Mouse (Mus musculus): ENCODE measurements around the gene 1700001L19Rik. TPM values are rescaled to one million over a fixed set of nuclear protein-coding genes. Genes with fewer than 3 reads are reported as not detected.

Gene 1700001L19Rik
- polyA plus RNA-seq, 1 experiment from 2014 or later: 1.6 TPM

GRCm38 (mm10) chr13:68582517-68582780 is 14.8 kb upstream of the 1700001L19Rik start:
- H3K4me1 ChIP-seq (replicated peaks): peaks cover 17% of the 10 kb centered on the region
- H3K36me3 ChIP-seq: peaks cover 64% of the 10 kb centered on the region
- under 1% methylated on average over 11 of the region's 11 CpGs for WGBS
- no peaks in the 10 kb centered on the region for H3K9me3 ChIP-seq
- peak overlapping the region; percentile 91 for H3K27ac ChIP-seq
- no peak for DNase-seq (ENCODE audit: low spot score)
- peak overlapping the region; percentile 75 for H3K4me3 ChIP-seq
- no peaks in the 10 kb centered on the region for H3K27me3 ChIP-seq (ENCODE audit: insufficient read depth, poor library complexity, severe bottlenecking)

GRCm38 (mm10) chr13:68583961-68584360 is 13.3 kb upstream of the 1700001L19Rik start:
- no peaks in the 10 kb centered on the region for H3K27me3 ChIP-seq (ENCODE audit: insufficient read depth, poor library complexity, severe bottlenecking)
- H3K4me3 ChIP-seq: no peak overlapping the region
- whole genome bisulfite sequencing: 94% methylated on average over 11 of the region's 11 CpGs
- no peaks in the 10 kb centered on the region for H3K9me3 ChIP-seq
- no peak for DNase-seq (ENCODE audit: low spot score)
- peaks cover 17% of the 10 kb centered on the region for H3K4me1 ChIP-seq (replicated peaks)
- no peak overlapping the region for H3K27ac ChIP-seq
- H3K36me3 ChIP-seq: peaks cover 64% of the 10 kb centered on the region

DNA sequence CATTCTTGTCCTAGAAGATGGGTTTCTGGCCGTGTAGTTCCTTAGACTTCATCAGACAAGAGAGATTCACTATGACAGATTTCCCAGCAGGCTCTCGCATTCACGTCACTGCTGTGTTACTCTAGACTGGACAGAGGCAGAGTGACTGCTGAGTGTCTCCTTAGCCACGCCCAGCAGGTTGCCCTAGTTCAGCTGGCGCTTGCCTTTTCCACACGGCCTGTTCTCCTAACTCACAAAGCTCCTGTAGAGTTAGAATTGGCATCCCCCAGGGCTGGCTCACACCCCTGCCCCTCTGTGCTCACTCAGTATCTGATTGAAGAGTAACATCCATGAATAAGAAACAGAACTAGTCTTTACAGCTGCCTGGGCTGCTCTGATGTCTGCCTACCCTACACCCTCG is 11.8 kb upstream of the 1700001L19Rik start:
- 79% methylated on average over 7 of the region's 7 CpGs for WGBS
- DNase-seq (ENCODE audit: low spot score): no peak
- Histone ChIP-seq H3K27ac (no peak overlapping the region), H3K4me3 (no peak overlapping the region), H3K27me3 (ENCODE audit: insufficient read depth, poor library complexity, severe bottlenecking) (no peaks in the 10 kb centered on the region), H3K4me1 (replicated peaks) (peaks cover 17% of the 10 kb centered on the region), H3K9me3 (no peaks in the 10 kb centered on the region), H3K36me3 (peaks cover 71% of the 10 kb centered on the region)

DNA sequence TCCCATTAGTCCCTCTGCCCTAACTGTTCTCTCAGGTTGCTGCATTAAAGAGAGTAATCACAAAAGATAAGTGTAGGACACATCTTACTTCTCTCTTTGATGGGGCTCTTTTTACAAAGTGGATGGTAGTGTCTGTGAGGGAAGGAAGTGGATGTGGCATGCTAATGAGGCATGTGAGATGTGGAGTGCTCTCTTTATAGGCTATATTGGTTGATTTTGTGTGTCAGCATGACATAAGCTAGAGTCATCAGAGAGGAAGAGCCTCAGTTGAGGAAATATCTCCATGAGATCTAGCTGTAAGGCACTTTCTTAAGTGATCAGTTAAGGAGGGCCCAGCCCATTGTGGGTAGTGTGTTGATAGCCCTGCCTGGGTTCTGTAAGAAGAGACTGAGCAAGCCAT is 8.9 kb upstream of the 1700001L19Rik start:
- no peak overlapping the region for H3K27ac ChIP-seq
- H3K9me3 ChIP-seq: 0 out of 2 replicates have a peak, but pooled peaks cover 3% of the 10 kb centered on the region
- H3K4me1 ChIP-seq (replicated peaks): 0 out of 2 replicates have a peak, but pooled peaks cover 4% of the 10 kb centered on the region
- no peaks in the 10 kb centered on the region for H3K27me3 ChIP-seq (ENCODE audit: insufficient read depth, poor library complexity, severe bottlenecking)
- H3K36me3 ChIP-seq: peaks cover 100% of the 10 kb centered on the region
- DNase-seq (ENCODE audit: low spot score): no peak
- no peak overlapping the region for H3K4me3 ChIP-seq

DNA sequence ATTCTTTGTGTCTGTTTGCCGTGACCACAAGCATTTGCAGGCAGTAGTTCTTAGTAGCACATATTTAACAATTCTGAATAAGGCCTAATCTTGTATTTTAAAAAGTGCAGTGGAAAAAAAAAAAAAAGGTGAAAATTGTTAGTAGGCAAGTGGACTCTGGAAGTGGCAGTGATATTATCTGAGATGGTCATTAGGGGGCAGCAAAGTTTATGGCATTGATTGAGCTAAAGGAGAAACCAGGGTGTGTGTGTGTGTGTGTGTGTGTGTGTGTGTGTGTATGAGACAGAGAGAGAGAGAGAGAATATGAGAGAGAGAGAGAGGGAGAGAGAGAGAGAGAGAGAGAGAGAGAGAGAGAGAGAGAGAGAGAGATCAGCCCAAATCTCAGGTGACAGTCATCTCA is 3.4 kb upstream of the 1700001L19Rik start:
- 83% methylated on average over 1 of the region's 1 CpGs for WGBS
- Histone ChIP-seq H3K27me3 (ENCODE audit: insufficient read depth, poor library complexity, severe bottlenecking) (0 out of 2 replicates have a peak, but pooled peaks cover 5% of the 10 kb centered on the region), H3K9me3 (0 out of 2 replicates have a peak, but pooled peaks cover 3% of the 10 kb centered on the region), H3K4me1 (replicated peaks) (peaks cover 4% of the 10 kb centered on the region; the same call in 1 of the 2 replicates), H3K4me3 (no peak overlapping the region), H3K36me3 (peaks cover 58% of the 10 kb centered on the region), H3K27ac (no peak overlapping the region)
- no peak for DNase-seq (ENCODE audit: low spot score)

- peaks cover 19% of the 10 kb centered on the region for H3K36me3 ChIP-seq
- H3K4me3 ChIP-seq: peak overlapping the region; percentile 40
- 10% methylated on average over 13 of the region's 13 CpGs for WGBS
- H3K4me1 ChIP-seq (replicated peaks): peaks cover 4% of the 10 kb centered on the region; the same call in 1 of the 2 replicates
- no peak overlapping the region for H3K27ac ChIP-seq
- DNase-seq (ENCODE audit: low spot score): no peak
- no peaks in the 10 kb centered on the region for H3K9me3 ChIP-seq
- 0 out of 2 replicates have a peak, but pooled peaks cover 5% of the 10 kb centered on the region for H3K27me3 ChIP-seq (ENCODE audit: insufficient read depth, poor library complexity, severe bottlenecking)
Observed at GRCm38 (mm10) chr13:68597667-68598066, 446 bp downstream of the 1700001L19Rik start.

DNA sequence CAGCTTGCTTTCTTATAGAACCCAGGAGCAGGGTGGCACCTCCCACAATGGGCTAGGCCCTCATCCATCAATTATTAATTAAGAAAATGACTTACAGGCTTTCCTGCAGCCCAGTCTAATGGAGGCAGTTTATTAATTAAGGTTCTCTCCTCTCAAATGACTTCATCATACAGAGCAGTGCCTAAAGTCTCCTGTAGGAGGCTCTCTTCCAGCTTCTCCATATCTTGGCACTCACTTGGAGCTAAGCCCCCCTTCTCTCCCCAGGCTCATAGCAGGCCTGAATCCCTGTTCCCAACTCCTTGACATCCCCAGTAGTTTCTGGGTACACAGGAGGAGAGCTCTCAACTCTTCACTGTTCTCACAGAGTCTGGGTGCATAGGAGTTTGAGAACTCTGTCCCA is 1.7 kb downstream of the 1700001L19Rik start:
- H3K27ac ChIP-seq: no peak overlapping the region
- peaks cover 12% of the 10 kb centered on the region for H3K36me3 ChIP-seq
- H3K4me3 ChIP-seq: no peak overlapping the region
- H3K27me3 ChIP-seq (ENCODE audit: insufficient read depth, poor library complexity, severe bottlenecking): 0 out of 2 replicates have a peak, but pooled peaks cover 5% of the 10 kb centered on the region
- H3K4me1 ChIP-seq (replicated peaks): peaks cover 4% of the 10 kb centered on the region; the same call in 1 of the 2 replicates
- no peaks in the 10 kb centered on the region for H3K9me3 ChIP-seq
- DNase-seq (ENCODE audit: low spot score): no peak

- whole genome bisulfite sequencing: 30% methylated on average over 6 of the region's 6 CpGs
- H3K4me3 ChIP-seq: no peak overlapping the region
- 0 out of 2 replicates have a peak, but pooled peaks cover 5% of the 10 kb centered on the region for H3K27me3 ChIP-seq (ENCODE audit: insufficient read depth, poor library complexity, severe bottlenecking)
- H3K36me3 ChIP-seq: no peaks in the 10 kb centered on the region
- H3K27ac ChIP-seq: no peak overlapping the region
- no peak for DNase-seq (ENCODE audit: low spot score)
- no peaks in the 10 kb centered on the region for H3K9me3 ChIP-seq
- H3K4me1 ChIP-seq (replicated peaks): peaks cover 10% of the 10 kb centered on the region; the same call in 1 of the 2 replicates
Observed at GRCm38 (mm10) chr13:68601184-68601583, 4.0 kb downstream of the 1700001L19Rik start.

DNA sequence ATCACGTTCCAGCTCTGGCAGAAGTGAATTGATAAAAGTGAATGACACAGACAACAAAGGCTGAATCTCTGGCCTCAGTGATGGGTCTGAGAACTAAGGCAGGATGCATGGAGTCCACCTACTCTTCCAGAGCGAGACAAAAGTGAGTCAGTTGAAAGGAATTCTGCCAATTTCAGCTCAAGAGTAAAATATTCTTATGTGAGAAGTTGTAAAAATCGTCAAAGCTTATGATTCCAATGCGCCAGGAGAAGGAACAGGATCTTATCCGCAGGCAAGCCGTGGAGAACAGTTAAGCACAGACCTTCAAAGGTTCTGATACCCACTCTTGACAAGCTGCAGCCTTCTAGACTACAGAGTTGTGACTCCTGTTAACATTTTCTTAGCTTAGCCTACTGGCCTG is 5.9 kb downstream of the 1700001L19Rik start:
- DNase-seq (ENCODE audit: low spot score): no peak
- 77% methylated on average over 6 of the region's 6 CpGs for WGBS
- H3K4me3 ChIP-seq: no peak overlapping the region

DNA sequence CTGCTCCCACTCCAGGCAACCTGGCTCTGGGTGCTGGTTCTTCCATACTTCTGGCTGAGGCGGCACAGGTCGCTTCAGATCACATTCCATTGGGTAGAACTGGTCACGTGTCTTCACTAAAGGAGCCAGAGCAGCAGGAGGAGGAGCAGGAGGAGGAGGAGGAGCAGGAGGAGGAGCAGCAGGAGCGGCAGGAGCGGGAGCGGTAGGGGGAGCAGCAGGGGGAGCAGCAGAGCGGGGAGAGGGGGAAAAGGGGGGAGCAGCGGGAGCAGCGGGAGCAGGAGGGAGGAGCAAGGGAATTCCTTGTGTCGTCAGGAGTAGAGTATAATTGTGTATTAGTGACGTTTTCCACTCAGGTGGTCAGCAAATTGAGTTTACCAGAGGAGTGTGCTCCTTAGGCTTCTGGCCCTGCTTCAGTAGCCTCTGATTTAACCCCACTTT is 8.5 kb downstream of the 1700001L19Rik start:
- Histone ChIP-seq H3K4me3 (peak overlapping the region; percentile 43), H3K36me3 (no peaks in the 10 kb centered on the region), H3K9me3 (no peaks in the 10 kb centered on the region), H3K27ac (0 out of 2 replicates have a peak overlapping the region, but pooled peaks have one; percentile 25), H3K4me1 (replicated peaks) (peaks cover 9% of the 10 kb centered on the region; the same call in 1 of the 2 replicates), H3K27me3 (ENCODE audit: insufficient read depth, poor library complexity, severe bottlenecking) (peaks cover 10% of the 10 kb centered on the region; the same call in 1 of the 2 replicates)
- DNase-seq (ENCODE audit: low spot score): peak; percentile 64
- WGBS: 1% methylated on average over 11 of the region's 11 CpGs

More for the DNA sequence above, 5.9 kb downstream of the 1700001L19Rik start:
- H3K27ac ChIP-seq: no peak overlapping the region
- 0 out of 2 replicates have a peak, but pooled peaks cover 3% of the 10 kb centered on the region for H3K27me3 ChIP-seq (ENCODE audit: insufficient read depth, poor library complexity, severe bottlenecking)
- H3K4me1 ChIP-seq (replicated peaks): peaks cover 6% of the 10 kb centered on the region; the same call in 1 of the 2 replicates
- no peaks in the 10 kb centered on the region for H3K9me3 ChIP-seq
- no peaks in the 10 kb centered on the region for H3K36me3 ChIP-seq

DNA sequence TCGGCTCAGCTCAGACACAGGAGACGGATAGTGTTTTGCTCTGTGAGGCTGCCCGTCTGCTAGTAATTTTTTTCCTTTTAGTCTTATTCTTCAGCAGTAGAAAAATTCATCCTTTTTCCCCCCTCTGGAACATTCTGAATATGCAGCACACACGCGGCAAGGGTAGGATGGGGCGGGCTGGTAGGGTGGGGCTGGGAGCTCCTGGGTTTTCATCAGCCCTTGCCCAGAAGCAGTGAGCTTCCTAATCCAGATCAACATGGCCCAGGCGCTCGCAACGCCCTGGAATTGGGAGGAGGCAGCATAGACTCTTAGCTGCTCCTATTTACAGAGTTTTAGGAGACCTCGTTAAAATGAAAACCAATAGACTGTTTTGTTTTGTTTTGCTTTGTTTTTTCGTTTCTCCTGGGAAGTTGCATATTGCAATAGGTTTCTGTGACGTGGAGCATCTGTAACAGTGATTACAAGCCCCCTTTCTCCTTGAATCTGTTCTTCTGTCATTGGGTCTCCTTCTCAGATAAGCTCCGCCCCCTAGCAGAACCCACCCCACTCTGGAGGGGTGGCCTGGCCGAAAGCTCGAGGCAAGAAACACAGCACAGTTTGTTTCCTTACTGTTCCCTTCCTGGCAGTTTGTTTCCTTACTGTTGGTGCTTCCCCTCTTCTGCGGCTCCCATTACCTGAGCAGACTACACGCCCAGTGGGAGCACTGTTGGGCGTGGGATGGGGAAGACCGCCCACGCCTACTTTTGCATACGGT is 10.6 kb downstream of the 1700001L19Rik start:
- H3K4me3 ChIP-seq: no peak overlapping the region
- H3K4me1 ChIP-seq (replicated peaks): peaks cover 14% of the 10 kb centered on the region; the same call in 1 of the 2 replicates
- 62% methylated on average over 21 of the region's 21 CpGs for WGBS
- H3K36me3 ChIP-seq: no peaks in the 10 kb centered on the region
- H3K27ac ChIP-seq: no peak overlapping the region
- H3K27me3 ChIP-seq (ENCODE audit: insufficient read depth, poor library complexity, severe bottlenecking): peaks cover 11% of the 10 kb centered on the region; the same call in 1 of the 2 replicates
- no peak for DNase-seq (ENCODE audit: low spot score)
- no peaks in the 10 kb centered on the region for H3K9me3 ChIP-seq

- H3K36me3 ChIP-seq: no peaks in the 10 kb centered on the region
- H3K4me1 ChIP-seq (replicated peaks): no peaks in the 10 kb centered on the region
- no peak overlapping the region for H3K27ac ChIP-seq
- WGBS: 67% methylated on average over 6 of the region's 6 CpGs
- DNase-seq (ENCODE audit: low spot score): no peak
- H3K4me3 ChIP-seq: no peak overlapping the region
- H3K9me3 ChIP-seq: no peaks in the 10 kb centered on the region
- no peaks in the 10 kb centered on the region for H3K27me3 ChIP-seq (ENCODE audit: insufficient read depth, poor library complexity, severe bottlenecking)
Observed at GRCm38 (mm10) chr13:68622792-68623191, 25.6 kb downstream of the 1700001L19Rik start.

- H3K36me3 ChIP-seq: no peaks in the 10 kb centered on the region
- no peak overlapping the region for H3K4me3 ChIP-seq
- H3K9me3 ChIP-seq: no peaks in the 10 kb centered on the region
- 75% methylated on average over 3 of the region's 3 CpGs for WGBS
- H3K4me1 ChIP-seq (replicated peaks): no peaks in the 10 kb centered on the region
- no peak for DNase-seq (ENCODE audit: low spot score)
- H3K27ac ChIP-seq: no peak overlapping the region
- H3K27me3 ChIP-seq (ENCODE audit: insufficient read depth, poor library complexity, severe bottlenecking): no peaks in the 10 kb centered on the region
Observed at GRCm38 (mm10) chr13:68627041-68627440, 29.8 kb downstream of the 1700001L19Rik start.
